Mouse (Mus musculus): Measurements from ENCODE around the gene Crp.

DNA sequence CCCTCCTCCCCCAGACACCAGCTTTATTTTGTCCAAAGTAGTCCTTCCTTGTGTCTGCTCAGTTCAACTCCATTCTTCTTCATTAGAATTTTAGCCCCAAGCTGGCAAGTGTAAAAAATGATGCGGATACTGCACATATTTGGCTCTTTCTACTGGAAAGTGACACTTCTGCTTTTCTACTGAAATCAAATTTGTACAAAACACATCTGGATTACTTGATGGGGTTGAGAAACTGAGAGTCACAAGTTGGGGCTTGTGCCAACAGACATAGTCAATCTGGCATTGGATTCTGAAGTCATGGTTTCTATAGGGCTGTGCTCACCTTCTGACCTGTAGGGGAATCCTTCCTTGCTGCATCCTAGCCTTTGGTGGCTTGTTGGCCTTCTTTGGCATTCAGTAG is 27.1 kb upstream of the Crp start:
- TF ChIP-seq CTCF (IDR thresholded peaks at IDR 0.05; ENCODE audit: low read depth): no peak
- no peak for TF ChIP-seq EP300 (optimal IDR thresholded peaks at IDR 0.05)

Measured in stomach, postnatal 0 days (tissue).